Mouse (Mus musculus) liver (tissue): Measurements from ENCODE around the gene Tmem121b.

Experiments
- DNase-seq: peaks from one replicate; pipeline ENCODE4 v3.0.0-alpha.2; 2020; ENCODE audit warnings: mixed read lengths

The Tmem121b gene

GRCm38 (mm10) chr6:120493374-120494181 lies at the start of gene Tmem121b:
Gene Tmem121b, minus strand, starts transcription at chr6:120493807.
- DNase-seq = peak; percentile 53

DNA sequence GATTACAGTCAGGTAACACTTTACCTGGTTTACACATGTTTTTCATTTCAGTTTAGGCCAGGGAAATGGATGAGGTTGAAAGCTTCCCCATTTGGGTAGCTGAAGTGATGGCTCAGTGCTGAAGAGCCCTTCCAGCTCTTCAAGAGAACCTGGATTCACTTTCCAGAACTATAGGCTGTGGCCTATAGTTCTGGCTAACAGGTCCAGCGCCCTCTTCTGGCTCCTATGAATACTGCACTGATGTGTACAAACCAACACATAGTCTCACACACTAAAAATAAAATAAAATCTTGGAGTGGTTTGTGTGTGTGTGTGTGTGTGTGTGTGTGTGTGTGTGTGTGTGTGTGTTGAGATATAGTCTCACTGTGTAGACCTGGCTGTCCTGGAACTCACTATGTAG lies 48.5 kb upstream of the Tmem121b start:
- peak; percentile 54 for DNase-seq

- DNase-seq = no peak
Measured at GRCm38 (mm10) chr6:120541386-120541785, 47.8 kb upstream of the Tmem121b start.

DNA sequence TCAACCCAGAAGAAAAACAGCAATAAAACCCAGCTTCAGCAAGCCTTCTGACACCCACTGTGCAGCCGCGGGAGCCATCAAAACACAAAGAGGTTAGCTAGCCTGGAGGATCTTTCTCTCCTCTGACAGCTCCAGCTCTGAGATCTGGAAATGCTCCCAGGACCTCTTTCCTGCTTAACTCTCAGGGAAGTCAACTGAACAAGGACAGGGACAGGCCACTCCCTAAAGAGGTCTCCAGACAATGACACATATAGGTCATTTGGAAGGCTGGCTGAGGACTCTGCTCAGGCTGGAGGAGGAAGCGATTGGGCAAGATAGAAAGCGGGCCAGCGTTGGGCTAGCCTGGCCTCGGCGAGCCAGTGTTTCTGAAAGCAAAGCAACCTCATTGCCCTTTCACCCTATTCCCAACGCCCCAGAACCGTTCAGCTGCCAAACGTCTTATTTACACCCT lies 46.2 kb upstream of the Tmem121b start:
- DNase-seq = peak; percentile 14

DNA sequence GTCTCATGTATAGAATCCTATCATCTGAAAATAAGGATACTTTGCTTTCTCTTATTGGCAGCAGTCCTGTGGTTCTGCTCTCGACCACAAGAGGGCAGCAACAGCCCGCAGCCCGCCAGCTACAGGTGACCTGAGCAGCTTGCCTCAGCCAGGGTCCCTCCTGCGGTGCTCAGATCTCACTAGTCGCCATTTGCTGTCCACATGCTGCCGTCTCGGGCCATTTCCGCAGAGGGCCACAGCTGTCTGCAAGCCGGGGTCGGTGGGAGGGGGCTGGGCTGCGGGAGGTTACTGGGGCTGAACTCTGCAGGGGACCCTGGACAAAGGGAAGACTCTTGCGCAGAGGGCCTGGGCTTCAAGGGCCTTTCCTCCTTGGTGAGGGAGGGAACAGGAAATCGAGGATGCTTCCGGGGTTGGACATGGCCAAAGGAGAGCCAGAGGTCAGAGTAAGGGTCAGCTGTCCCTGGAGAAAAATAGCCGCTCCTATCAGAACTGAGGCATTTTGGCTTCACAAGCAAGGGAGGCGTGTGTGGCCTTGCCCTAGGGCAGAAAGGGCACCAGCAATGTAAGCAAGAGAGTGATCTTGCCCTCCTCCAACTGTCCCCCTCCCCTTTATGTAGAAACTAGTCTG lies 45.6 kb upstream of the Tmem121b start:
- peak; percentile 87 for DNase-seq

DNA sequence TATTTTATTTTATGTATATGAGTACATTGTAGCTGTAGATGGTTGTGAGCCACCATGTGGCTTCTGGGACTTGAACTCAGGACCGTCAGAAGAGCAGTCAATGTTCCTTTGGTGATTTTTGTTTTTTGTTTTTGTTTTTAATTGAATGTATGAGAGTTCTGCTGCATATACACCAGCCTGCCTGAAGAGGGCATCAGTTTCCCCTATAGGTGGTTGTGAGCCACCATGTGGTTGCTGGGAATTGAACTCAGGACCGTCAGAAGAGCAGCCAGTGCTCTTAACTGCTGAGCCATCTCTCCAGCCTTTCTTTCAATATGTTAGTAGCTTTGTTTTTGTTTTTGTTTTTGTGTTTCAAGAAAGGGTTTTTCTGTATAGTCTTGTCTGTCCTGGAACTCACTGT lies 42.7 kb upstream of the Tmem121b start:
- no peak for DNase-seq

DNA sequence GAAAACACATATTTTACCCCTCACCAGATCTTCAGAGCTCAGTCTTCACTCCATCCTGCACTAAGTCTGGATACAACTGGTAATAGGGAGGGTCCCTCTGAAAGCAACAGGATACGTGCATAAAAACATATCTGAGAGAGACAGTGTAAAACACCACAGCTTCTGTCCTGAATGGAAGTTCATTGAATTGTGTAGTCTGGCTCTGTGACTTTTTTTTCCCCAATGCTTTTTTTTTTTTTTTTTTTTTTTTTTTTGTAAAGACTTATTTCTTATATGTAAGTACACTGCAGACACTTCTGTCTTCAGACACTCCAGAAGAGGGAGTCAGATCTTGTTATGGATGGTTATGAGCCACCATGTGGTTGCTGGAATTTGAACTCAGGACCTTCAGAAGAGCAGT lies 39.0 kb upstream of the Tmem121b start:
- DNase-seq = no peak

DNA sequence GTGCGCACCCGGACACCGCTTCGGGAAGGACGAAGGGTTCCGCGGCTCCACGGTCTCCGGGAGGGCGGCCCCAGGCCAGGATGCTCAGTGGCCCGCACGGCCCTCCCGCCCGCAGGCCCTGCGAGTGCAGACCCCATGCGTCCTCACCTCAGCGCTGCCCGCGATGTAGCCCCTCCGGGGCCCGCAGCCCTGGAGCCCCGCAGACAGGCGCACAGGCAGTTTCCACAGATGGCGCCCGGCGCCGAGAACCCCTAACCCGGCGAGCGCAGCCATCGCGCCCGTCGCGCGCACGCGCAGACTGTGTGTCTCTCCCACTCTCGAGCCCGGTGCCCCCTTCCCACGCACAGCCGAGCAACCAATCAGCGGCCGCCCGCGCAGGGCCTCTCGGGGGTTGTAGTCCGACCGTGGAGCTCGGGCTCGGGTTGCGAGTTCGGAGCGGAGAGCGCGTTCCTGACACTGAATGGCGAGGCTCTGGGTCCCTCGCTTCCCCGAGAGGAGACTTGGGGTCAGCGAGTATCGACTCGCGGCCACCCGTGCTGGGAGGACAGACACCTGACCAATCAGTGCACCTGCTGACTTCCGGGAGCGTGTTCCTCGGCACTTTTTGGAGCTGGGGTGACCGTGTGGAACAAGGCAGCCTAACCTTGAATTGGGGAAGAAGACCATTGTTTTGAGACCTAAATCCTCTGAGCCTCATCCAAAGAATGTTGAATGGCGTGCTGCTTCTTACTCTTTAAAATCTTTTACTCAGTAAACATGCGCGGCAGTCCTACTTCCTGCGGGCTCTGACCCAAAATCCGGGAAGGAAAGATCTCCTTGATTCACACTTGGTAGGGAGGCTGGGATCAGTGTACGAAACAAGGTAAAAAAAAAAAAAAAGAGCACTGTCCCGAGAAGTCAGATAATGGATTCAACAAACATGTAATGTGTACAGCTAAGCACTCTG lies 37.7 kb upstream of the Tmem121b start, which contains the start of gene Hdhd5:
Gene Hdhd5, minus strand, starts transcription at position 300 of the 946 bp plus-strand sequence.
- DNase-seq = peak; percentile 93

DNA sequence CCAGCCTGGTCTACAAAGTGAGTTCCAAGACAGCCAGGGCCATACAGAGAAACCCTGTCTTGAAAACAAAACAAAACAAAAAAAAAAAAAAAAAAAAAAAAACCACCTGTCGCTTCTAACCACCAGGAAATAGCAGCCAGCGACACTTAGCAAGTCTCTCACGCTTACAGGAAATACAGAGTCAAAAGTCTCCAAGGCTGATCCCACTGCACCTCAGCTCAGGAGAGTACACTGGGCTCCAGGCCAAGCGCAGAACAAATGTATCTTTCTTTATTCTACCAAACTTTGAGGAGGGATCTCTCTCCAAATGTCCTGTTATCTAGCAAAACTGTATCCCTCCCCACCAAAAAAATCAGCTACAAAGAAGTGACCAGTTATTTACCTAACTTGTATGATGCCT lies 35.5 kb upstream of the Tmem121b start:
- no peak for DNase-seq

DNA sequence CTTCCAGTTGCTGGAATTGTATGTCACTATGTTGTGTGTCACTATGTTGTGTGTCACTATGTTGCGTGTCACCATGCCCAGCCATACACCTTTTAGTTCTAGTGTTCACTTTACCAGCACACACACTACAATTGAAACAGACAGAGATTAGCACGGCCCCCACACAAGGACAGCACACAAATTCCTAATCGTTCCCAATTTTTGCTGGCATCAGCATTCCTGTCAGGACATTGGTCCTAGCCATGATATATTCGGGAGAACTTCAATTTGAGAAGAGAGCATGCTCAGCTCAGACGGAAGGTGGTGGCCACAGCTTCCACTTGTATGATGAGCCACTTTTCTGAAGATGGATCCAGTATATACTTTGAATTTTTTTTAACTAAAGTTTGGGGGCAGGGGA lies 31.2 kb upstream of the Tmem121b start:
- no peak for DNase-seq

GRCm38 (mm10) chr6:120519647-120520046 lies 26.0 kb upstream of the Tmem121b start:
- no peak for DNase-seq

DNA sequence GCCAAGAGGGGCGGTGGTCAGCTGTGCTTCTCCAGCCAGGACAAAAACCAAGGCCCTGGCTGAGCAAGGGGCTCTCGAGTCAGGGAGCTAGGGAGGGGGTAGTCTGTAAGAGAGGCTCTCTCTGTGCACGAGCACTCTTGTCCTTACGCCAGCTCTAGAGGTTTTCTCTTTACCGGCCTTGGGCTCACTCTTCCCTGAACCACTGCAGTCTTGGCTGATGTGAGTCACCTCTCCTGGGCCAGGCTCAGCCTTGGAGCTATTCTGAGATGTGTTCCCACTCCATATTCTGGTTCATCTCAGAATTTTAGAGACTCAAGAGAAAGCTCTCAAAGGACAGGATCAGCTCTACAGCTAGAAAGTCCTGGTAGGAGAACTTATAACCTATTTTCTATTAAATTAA lies 23.7 kb upstream of the Tmem121b start:
- DNase-seq = no peak

- peak; percentile 50 for DNase-seq
Measured at GRCm38 (mm10) chr6:120516879-120517278, 23.3 kb upstream of the Tmem121b start.

GRCm38 (mm10) chr6:120516422-120516821 lies 22.8 kb upstream of the Tmem121b start:
- DNase-seq = peak; percentile 60

- no peak for DNase-seq
Measured at GRCm38 (mm10) chr6:120511212-120511611, 17.6 kb upstream of the Tmem121b start.

- peak; percentile 23 for DNase-seq
Measured at GRCm38 (mm10) chr6:120510425-120510824, 16.8 kb upstream of the Tmem121b start.

DNA sequence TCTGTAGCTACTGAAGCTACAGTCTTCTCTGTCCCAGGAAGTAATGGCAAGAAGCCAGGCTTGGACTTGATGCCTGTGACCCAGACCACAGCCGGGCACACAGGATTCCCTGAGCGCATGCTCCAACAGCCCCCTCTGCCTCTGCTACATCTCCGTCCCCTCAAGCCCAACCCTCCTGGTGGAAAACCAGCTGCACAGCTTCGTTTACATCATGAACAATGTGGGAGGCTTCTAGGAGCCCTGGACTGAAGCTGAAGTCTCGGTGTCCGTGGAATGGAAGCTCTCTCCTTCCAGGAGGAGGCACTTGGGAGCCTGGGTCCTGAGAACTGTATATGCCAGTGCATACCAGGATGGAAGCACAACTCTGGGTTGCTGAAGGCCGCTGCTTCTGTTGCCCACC lies 16.4 kb upstream of the Tmem121b start:
- no peak for DNase-seq

DNA sequence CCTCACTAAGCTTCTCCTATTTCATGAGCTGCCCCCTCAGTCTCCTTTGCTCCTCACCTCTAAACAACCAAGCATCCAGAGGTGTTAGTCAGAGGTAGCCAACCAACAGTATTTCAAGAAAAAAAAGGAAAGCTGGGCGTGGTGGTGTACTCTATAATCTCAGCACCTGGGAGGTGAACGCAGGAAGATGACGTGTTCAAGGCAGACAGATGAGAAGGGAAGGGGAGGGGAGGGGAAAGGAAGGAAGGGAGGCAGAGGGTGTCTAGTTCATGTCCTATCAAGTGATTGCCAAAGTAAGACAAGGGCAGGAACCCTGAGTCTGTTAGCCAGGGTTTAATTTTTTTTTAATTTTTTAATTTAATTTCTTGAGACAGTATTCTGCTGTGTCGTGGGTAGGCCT lies 15.0 kb upstream of the Tmem121b start:
- DNase-seq = no peak

- DNase-seq = no peak
Measured at GRCm38 (mm10) chr6:120505531-120505930, 11.9 kb upstream of the Tmem121b start.

DNA sequence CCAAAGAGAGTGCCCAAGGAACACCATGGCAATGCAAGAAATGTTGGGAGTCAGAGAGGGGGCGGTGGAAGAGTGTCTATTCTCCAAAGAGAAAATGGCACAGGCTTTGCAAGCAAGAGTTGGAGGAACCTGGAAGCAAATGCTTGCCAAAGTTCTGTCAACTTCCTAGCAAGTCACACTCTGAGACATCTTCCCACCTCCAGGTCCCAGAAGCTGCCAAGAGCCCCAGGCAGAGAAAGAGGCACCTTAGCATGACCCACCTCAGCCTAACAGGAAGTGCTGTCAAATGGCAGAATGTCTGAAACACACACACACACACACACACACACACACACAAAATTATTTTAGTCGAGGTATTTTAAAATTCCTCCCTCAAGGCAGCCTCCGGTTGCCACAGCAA lies 10.4 kb upstream of the Tmem121b start:
- no peak for DNase-seq

DNA sequence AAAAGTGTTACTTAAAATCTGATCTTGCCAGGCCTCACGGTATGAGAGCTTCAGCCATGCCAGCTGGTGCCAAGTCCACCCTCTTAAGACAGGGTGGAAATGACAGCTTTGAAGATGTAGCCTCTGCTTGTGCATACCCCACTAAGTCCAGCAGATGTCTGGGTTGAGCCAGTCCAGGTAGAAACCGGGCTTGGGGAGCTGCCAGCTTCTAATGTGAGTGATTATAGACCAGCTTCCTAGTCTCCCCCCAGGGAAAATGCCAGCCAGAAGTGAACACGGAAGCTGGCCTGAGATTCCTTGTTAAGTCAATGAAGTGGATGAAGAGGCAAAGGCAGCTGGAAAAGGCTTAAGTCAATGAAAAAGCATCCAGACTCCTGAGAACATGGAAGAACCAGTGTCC lies 2.9 kb upstream of the Tmem121b start:
- DNase-seq = no peak

GRCm38 (mm10) chr6:120492499-120493373 lies 871 bp downstream of the Tmem121b start:
- DNase-seq = peak; percentile 19
